Mouse (Mus musculus) small intestine, adult 2 months (tissue): ENCODE data around the gene Kcnd3.

Source experiments
- CTCF ChIP-seq: fragments of 200-500 bp; IDR thresholded peaks from 2 replicates; pipeline ENCODE4 v1.5.1; 2012; ENCODE audit warnings: low read depth, mild to moderate bottlenecking, control low read depth, inconsistent platforms, low read length, moderate library complexity, mixed read lengths; ENCODE audit not compliant: insufficient replicate concordance, insufficient read length; ENCODE audit errors: extremely low read depth
- POLR2A ChIP-seq: fragments of 200-500 bp; IDR thresholded peaks from 2 replicates; pipeline ENCODE4 v1.6.1; 2012; ENCODE audit warnings: low read depth, mild to moderate bottlenecking, control low read depth, inconsistent platforms, low read length, moderate library complexity

DNA sequence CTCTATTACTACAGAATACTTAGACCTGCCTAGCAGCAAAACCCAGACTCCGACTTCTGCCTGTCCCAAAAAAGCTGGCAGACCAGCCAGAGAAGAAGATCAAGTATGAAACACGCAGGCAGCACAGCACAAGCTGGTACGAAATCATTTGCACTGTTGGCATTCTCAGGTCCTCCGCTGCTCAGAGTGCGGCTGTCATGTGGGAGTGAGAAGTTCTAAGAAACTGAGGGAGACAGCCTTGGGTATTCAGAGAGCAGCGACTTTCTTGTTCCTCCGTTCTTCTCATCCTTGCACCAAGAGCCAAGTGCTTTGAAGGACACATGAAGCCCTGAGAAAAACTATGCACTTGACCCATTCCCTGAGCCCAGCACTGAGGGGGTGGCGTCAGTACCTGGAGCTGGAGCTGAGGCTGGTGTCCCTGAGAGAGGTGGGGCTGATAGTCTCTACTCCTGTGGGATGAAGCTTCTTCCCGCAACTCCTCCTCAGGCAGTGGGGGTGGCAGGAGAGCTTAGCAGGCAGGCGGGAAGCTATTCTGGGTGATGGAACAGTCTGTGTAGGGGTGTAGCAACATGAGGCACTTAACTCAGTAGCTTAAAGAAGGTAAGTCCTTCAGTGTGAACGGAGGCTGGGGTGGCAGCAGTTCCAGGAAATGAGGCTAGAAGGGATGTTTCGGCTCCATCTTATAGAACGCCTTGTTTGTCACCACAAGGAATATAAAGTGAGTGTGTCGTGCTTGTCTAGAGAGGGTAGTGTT lies 241.4 kb downstream of the Kcnd3 start:
- no peak for TF ChIP-seq CTCF
- no peak for TF ChIP-seq POLR2A
